Mouse (Mus musculus): Measurements from ENCODE around the gene Pou3f3. TPM values are rescaled to one million over a fixed set of nuclear protein-coding genes. Genes with fewer than 3 reads are reported as not detected.

The Pou3f3 gene
- polyA plus RNA-seq, 1 experiment = not detected

DNA sequence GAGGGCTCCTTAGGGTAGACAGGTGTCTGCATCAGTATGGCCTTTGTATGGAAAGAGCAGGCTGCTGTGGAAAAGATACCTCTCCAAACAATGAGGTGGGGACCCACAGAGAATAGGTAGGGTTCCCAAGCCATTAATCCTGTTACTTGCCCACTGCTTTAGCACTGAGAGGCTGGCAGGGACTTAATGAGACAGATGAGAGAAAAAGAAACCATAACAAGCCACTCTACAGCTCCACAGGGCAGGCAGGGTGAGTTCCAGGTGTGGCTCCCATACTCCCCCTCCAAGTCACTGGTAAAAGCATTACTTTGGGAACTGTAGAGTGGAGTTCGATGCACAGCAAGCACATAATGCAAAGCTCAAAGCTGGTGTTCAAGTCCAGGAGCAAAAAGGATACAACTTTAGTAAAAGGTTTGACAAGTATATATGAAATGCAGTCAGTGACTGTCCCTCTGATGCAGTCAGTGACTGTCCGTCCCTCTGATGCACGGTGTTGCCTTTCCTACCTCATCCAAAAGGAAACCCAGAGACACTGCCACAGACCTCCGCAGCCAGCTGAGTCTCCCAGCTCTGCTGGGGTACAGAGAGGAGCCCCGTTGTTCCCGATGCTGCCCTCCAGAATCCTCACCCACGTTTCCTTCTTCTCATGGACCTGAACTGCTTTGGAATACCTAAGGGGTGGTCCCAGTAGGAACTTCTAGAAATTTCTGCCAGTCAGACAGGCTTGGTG lies 14.0 kb downstream of the Pou3f3 start:
- no peak for DNase-seq (ENCODE audit: low read depth in 1 of 2, low spot score in 2 of 2)
- no peak for TF ChIP-seq POLR2A (IDR thresholded peaks at IDR 0.05; ENCODE audit: low read depth, low read length)
- TF ChIP-seq CTCF (IDR thresholded peaks at IDR 0.05; ENCODE audit: extremely low read depth, insufficient read depth, insufficient read length, insufficient replicate concordance) = no peak
- WGBS = 15% methylated on average over 7 of the region's 7 CpGs
- no peak overlapping the region for H3K27ac ChIP-seq (ENCODE audit: insufficient read depth, low read length)
- peaks cover 19% of the 10 kb centered on the region for H3K27me3 ChIP-seq (ENCODE audit: control insufficient read depth, insufficient read depth, low read length)
- no peaks in the 10 kb centered on the region for H3K36me3 ChIP-seq (ENCODE audit: control insufficient read depth, insufficient read depth, low read length)
- no peak overlapping the region for H3K4me3 ChIP-seq (ENCODE audit: extremely low read depth, insufficient read depth, insufficient read length)
- H3K4me1 ChIP-seq (ENCODE audit: control insufficient read depth, insufficient read depth, insufficient read length) = no peaks in the 10 kb centered on the region; the same call in 1 of the 2 replicates

- peaks cover 16% of the 10 kb centered on the region for H3K27me3 ChIP-seq (ENCODE audit: control insufficient read depth, insufficient read depth, low read length)
- WGBS = 11% methylated on average over 4 of the region's 4 CpGs
- DNase-seq (ENCODE audit: low read depth in 1 of 2, low spot score in 2 of 2) = no peak
Observed at GRCm38 (mm10) chr1:42710234-42710633, 14.7 kb downstream of the Pou3f3 start.

DNA sequence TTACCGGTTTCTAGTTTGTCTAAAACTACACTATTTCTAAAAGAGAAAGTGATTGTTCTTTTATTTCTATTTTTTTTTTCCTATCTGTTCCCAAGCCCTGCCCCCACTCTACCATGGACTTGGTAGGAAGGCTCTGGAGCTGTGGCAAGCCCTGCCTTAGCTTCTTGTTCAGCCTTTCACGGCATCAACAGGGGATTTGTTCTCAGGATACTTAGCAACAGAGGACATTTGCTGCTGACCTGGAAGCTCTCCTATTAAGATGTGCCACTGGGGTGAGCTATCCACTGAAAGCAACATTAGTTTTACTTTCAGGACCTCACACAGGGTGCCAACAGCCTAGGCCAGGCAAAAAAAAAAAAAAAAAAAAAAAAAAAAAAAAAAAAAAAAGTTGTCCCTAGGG lies 15.4 kb downstream of the Pou3f3 start:
- Histone ChIP-seq H3K27ac (ENCODE audit: insufficient read depth, low read length) (no peak overlapping the region), H3K27me3 (ENCODE audit: control insufficient read depth, insufficient read depth, low read length) (peaks cover 14% of the 10 kb centered on the region), H3K4me1 (ENCODE audit: control insufficient read depth, insufficient read depth, insufficient read length) (no peaks in the 10 kb centered on the region; the same call in 1 of the 2 replicates), H3K4me3 (ENCODE audit: extremely low read depth, insufficient read depth, insufficient read length) (no peak overlapping the region), H3K36me3 (ENCODE audit: control insufficient read depth, insufficient read depth, low read length) (no peaks in the 10 kb centered on the region)
- DNase-seq (ENCODE audit: low read depth in 1 of 2, low spot score in 2 of 2) = no peak
- 10% methylated on average over 2 of the region's 2 CpGs for WGBS
- TF ChIP-seq POLR2A (IDR thresholded peaks at IDR 0.05; ENCODE audit: low read depth, low read length) = no peak
- no peak for TF ChIP-seq CTCF (IDR thresholded peaks at IDR 0.05; ENCODE audit: extremely low read depth, insufficient read depth, insufficient read length, insufficient replicate concordance)

More at GRCm38 (mm10) chr1:42710234-42710633, 14.7 kb downstream of the Pou3f3 start:
- H3K4me1 ChIP-seq (ENCODE audit: control insufficient read depth, insufficient read depth, insufficient read length) = no peaks in the 10 kb centered on the region; the same call in 1 of the 2 replicates
- TF ChIP-seq CTCF (IDR thresholded peaks at IDR 0.05; ENCODE audit: extremely low read depth, insufficient read depth, insufficient read length, insufficient replicate concordance) (no peak), POLR2A (IDR thresholded peaks at IDR 0.05; ENCODE audit: low read depth, low read length) (no peak)
- no peak overlapping the region for H3K27ac ChIP-seq (ENCODE audit: insufficient read depth, low read length)
- no peaks in the 10 kb centered on the region for H3K36me3 ChIP-seq (ENCODE audit: control insufficient read depth, insufficient read depth, low read length)
- H3K4me3 ChIP-seq (ENCODE audit: extremely low read depth, insufficient read depth, insufficient read length) = no peak overlapping the region

GRCm38 (mm10) chr1:42711456-42712310 lies 16.1 kb downstream of the Pou3f3 start:
- H3K4me3 ChIP-seq (ENCODE audit: extremely low read depth, insufficient read depth, insufficient read length) = no peak overlapping the region
- no peak for TF ChIP-seq CTCF (IDR thresholded peaks at IDR 0.05; ENCODE audit: extremely low read depth, insufficient read depth, insufficient read length, insufficient replicate concordance)
- TF ChIP-seq POLR2A (IDR thresholded peaks at IDR 0.05; ENCODE audit: low read depth, low read length) = no peak
- H3K27me3 ChIP-seq (ENCODE audit: control insufficient read depth, insufficient read depth, low read length) = peaks cover 14% of the 10 kb centered on the region
- DNase-seq (ENCODE audit: low read depth in 1 of 2, low spot score in 2 of 2) = no peak
- no peak overlapping the region for H3K27ac ChIP-seq (ENCODE audit: insufficient read depth, low read length)
- H3K36me3 ChIP-seq (ENCODE audit: control insufficient read depth, insufficient read depth, low read length) = no peaks in the 10 kb centered on the region
- H3K4me1 ChIP-seq (ENCODE audit: control insufficient read depth, insufficient read depth, insufficient read length) = no peaks in the 10 kb centered on the region; the same call in 1 of the 2 replicates
- WGBS = 15% methylated on average over 8 of the region's 8 CpGs

DNA sequence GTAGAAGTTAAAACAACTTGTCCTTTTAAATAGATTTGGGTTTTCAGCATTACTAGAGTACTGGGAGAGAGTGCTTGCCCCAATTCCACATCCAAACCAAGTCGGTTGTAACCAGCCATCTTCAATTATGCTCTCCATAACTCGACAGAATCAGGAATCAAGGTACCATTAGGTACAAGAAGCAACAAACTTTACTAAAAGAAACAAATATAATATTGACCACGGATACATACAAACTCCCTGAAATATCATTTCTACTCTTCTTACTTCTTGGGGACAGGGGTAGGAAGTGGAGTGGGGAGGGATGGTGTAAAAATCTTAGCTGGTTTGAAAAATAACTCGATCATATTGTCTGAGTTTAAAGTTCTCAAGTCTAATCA lies 16.7 kb downstream of the Pou3f3 start:
- WGBS = 4% methylated on average over 4 of the region's 4 CpGs
- peaks cover 14% of the 10 kb centered on the region for H3K27me3 ChIP-seq (ENCODE audit: control insufficient read depth, insufficient read depth, low read length)
- TF ChIP-seq CTCF (IDR thresholded peaks at IDR 0.05; ENCODE audit: extremely low read depth, insufficient read depth, insufficient read length, insufficient replicate concordance) = no peak
- TF ChIP-seq POLR2A (IDR thresholded peaks at IDR 0.05; ENCODE audit: low read depth, low read length) = no peak
- H3K4me1 ChIP-seq (ENCODE audit: control insufficient read depth, insufficient read depth, insufficient read length) = no peaks in the 10 kb centered on the region; the same call in 1 of the 2 replicates
- no peak overlapping the region for H3K4me3 ChIP-seq (ENCODE audit: extremely low read depth, insufficient read depth, insufficient read length)
- H3K27ac ChIP-seq (ENCODE audit: insufficient read depth, low read length) = no peak overlapping the region
- H3K36me3 ChIP-seq (ENCODE audit: control insufficient read depth, insufficient read depth, low read length) = no peaks in the 10 kb centered on the region
- DNase-seq (ENCODE audit: low read depth in 1 of 2, low spot score in 2 of 2) = no peak

DNA sequence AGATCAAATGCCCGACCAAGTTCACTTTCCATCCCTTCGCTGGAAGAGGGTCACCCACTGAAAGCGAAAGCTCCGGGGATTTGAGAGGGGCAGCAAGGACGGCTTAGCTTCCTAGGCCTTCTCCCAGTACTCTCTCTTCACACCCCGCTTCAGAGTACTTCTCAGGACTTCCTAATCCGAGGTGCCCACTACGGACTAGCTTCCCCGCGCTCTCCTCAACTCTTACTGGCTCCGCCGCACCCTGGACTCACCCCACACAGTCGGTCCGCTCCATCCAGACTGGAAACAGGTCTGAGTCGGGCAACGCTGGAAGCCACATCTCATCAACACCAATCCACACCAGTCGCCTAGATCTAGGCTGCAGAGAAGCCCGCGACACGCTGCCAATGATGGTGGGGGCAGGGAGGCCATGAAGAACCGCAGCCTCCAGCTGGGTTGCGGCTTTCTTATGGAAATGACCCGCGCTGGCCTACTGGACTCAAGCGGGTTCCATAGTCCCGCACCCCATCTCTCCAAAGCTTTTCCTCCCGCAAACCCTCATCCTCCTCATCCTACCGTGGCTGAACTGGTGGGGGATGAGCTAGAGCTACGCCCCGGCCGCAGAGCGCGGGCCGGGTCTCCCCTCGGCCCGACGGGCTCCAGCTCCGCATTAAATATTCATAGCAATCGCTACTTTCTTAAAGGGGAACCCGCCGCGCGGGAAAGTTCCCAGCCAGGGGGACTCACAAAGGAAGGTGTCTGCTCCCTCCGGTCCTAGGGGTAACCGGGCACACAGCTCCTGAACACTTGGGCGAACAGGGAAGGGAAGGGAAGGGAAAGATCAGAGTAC lies 17.8 kb downstream of the Pou3f3 start:
- WGBS = 3% methylated on average over 46 of the region's 46 CpGs

More for the DNA sequence above, 17.8 kb downstream of the Pou3f3 start:
- Histone ChIP-seq H3K4me3 (ENCODE audit: extremely low read depth, insufficient read depth, insufficient read length) (no peak overlapping the region; the same call in 1 of the 2 replicates), H3K36me3 (ENCODE audit: control insufficient read depth, insufficient read depth, low read length) (no peaks in the 10 kb centered on the region), H3K27ac (ENCODE audit: insufficient read depth, low read length) (no peak overlapping the region), H3K4me1 (ENCODE audit: control insufficient read depth, insufficient read depth, insufficient read length) (no peaks in the 10 kb centered on the region; the same call in 1 of the 2 replicates), H3K27me3 (ENCODE audit: control insufficient read depth, insufficient read depth, low read length) (peaks cover 14% of the 10 kb centered on the region)
- DNase-seq (ENCODE audit: low read depth in 1 of 2, low spot score in 2 of 2) = no peak
- TF ChIP-seq POLR2A (IDR thresholded peaks at IDR 0.05; ENCODE audit: low read depth, low read length) = no peak
- no peak for TF ChIP-seq CTCF (IDR thresholded peaks at IDR 0.05; ENCODE audit: extremely low read depth, insufficient read depth, insufficient read length, insufficient replicate concordance)

Data from spleen, adult 2 months (tissue).